Mouse (Mus musculus) small intestine, adult 2 months (tissue): ENCODE data around the gene Ifna6.
"Not testable (repeated sequence)": the region's sequence is repeated elsewhere in the genome, so short reads cannot be mapped to it uniquely, and the experiment has no call there.

ENCODE experiments used
- CTCF ChIP-seq: fragments of 200-500 bp; IDR thresholded peaks from 2 replicates; pipeline ENCODE4 v1.5.1; 2012; ENCODE audit warnings: low read depth, mild to moderate bottlenecking, control low read depth, inconsistent platforms, low read length, moderate library complexity, mixed read lengths; ENCODE audit not compliant: insufficient replicate concordance, insufficient read length; ENCODE audit errors: extremely low read depth
- POLR2A ChIP-seq: fragments of 200-500 bp; IDR thresholded peaks from 2 replicates; pipeline ENCODE4 v1.6.1; 2012; ENCODE audit warnings: low read depth, mild to moderate bottlenecking, control low read depth, inconsistent platforms, low read length, moderate library complexity

DNA sequence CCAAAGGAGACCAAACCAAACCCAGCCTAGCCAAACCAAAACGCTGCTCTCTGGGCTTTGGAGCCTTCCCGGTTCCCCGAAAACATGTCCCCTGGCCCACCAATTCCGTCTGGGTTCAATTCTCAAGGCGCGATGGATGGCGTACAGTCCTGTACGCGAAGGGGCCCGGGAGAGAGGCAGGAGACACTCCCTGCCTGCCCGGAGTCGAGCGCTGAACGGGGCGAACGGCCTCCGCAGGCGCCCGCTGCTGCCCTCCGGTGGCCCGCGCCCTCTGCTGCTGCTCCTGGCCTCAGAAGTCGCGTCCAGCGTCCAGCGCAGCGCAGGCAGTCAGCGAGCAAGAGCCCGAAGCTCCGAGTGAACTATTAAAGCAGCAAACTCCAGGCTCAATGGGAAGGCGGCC, 44.9 kb upstream of the Ifna6 start:
- TF ChIP-seq CTCF, POLR2A: not testable (repeated sequence)
